Mouse (Mus musculus): Measurements from ENCODE around the gene Fam177a.
"Not testable (repeated sequence)": the region's sequence is repeated elsewhere in the genome, so short reads cannot be mapped to it uniquely, and the experiment has no call there.

Gene Fam177a

DNA sequence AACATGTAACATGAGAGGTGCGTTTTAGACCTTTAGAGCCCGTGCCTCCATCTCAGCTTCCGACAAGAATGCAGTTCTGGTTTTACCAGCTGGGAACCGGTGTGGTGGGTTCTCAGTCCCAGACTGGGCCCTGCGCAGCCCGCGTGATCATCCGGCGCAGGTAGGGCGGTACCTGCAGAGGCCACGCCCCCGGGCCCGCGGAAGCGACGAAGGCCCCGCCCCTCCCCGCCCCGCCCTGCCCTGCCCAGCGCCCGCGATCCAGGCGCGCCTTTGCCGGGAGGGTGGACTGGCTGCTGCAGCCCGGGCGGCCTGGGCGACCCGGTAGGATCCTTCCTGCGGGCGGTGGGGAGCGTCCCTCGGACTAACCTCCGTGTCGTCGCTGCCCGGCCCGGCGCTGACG, at the start of gene Fam177a:
Fam177a (plus strand) TSS at position 228 of the 400 bp plus-strand sequence.
- DNase-seq (ENCODE audit: low spot score in 2 of 2), result not testable (repeated sequence)

DNA sequence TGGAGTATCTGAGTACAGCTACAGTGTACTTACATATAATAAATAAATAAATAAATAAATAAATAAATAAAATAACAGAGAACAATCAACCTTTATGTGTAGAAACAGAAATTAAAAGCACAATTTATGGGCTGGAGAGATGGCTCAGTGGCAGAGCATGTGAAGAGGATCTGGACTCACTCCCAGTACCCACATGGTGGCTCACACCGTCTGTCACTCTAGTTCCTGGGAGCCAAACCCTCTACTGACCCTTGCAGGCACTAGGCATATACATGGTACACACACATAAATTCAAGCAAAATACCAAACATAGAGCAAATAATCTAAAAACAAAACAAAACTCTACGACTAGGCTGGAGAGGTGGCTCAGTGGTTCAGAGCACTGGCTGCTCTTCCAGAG, 49.0 kb upstream of the Fam177a start:
- no peak for DNase-seq (ENCODE audit: low spot score in 2 of 2)

DNA sequence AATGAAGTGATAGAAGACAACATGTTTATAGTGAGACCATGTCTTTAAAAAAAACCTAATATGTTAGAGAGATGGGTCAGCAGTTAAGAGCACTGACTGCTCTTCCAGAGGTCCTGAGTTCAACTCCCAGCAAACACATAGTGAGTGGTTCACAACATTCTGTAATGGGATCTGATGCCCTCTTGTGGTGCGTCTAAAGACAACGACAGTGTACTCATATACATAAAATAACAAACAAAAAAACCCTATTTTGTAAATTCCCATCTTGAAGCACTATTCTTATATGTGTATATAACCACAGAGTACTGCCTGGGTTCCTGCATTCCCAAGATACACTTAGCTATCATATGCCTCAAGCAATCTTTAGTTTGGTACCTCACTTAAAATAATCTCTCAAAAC, 45.6 kb upstream of the Fam177a start:
- not testable (repeated sequence) for DNase-seq (ENCODE audit: low spot score in 2 of 2)

DNA sequence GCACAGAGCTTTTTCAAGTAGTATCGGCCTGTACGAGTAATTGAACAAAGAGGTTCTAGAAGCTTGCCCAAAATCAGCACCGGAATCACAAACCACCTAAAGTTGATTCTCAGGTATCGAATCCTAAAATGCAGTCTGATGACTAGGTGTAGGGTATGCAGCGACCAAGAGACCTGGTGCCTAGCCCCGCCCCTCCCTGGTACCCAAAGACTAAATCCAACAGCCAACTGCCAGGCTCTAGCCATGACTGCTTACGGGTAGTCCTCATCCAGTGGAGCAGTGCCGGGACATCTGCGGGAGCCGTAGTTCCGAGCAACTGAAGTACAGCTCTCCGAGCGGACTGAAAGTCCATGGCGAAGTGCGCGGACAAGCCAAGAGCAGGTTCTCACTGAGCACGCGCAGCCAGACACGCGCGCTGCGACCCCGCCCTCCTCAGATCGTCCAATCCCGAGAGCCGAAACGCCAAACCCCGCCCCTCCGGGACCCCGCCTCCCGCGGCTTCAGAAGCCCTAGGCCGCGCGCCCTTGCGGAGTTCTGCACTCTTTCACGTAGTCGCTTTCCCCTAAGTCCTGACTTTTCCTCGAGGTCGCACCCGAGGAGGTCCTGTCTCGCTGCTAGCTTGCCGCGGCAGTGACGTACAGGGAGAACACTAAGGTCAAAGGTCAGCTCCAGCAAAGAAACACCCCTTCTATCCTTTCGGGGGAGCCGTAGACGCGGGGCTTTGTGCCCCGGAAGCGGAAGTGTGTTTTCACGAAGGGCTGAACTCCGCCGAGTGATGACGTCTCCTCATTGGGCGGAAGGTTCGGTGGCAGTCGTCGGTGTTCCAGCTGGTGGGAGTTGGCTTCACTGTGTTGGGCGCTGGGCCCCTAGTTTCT, 44.3 kb upstream of the Fam177a start, which contains the start of the genes 2700097O09Rik and Srp54a:
2700097O09Rik (minus strand) TSS at position 385 of the 875 bp plus-strand sequence.
Srp54a (plus strand) TSS at position 537 of the 875 bp plus-strand sequence.
- peak; percentile 83 to 94 for DNase-seq (ENCODE audit: low spot score in 2 of 2)

DNA sequence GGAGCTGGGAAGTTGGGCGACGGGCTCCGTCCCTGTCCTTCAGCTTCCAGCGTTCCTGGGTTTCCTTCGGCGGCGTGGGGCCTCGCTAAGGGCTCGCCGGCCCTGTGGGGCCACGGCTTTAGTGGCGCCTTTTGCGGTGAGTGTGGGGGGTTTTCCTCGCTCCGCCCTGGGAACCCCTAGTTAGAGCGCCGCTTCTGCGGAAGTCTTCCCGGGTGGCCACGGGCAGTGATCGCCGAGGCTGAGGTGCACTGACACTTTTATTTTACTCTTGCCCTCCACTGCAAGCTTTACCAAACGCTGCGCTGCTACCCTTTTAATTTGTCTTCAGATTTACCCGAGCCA, 43.7 kb upstream of the Fam177a start:
- DNase-seq (ENCODE audit: low spot score in 2 of 2), result not testable (repeated sequence)

DNA sequence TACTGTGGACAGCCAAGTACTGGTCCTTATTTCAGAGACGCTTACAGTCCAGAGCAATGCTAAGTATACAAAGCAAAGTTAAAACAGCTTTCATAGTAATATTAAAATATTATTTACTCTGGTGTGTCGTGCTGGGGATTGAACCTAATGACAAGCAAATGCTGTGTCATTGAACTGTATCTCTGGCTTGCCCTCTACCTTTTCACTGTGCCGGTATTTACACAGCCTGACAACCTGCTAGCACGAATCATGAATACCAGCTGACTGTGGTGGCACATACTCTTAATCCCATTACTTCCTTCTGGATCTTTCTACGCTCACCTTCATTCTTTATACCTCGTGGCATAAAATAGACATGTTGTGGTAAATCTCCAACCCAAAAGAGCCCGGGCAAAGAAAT, 32.1 kb upstream of the Fam177a start:
- DNase-seq (ENCODE audit: low spot score in 2 of 2), result not testable (repeated sequence)

DNA sequence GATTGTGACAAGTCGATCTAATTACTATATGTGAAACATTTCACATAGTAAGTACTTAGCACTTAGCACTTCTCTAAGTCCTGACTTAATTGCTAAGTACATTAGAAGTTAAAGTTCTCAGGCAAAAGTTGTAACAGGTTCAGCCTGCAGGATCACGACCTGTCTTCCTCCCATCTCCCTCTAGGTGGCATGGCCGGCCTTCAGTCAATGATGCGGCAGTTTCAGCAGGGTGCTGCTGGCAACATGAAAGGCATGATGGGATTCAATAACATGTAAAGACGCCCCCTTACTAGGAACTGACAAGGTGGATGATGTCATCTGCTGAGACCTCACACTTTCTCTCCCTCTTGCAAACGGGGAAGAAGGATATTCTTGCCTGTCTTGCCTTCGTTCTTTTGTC, 11.7 kb upstream of the Fam177a start:
- DNase-seq (ENCODE audit: low spot score in 2 of 2), result not testable (repeated sequence)

DNA sequence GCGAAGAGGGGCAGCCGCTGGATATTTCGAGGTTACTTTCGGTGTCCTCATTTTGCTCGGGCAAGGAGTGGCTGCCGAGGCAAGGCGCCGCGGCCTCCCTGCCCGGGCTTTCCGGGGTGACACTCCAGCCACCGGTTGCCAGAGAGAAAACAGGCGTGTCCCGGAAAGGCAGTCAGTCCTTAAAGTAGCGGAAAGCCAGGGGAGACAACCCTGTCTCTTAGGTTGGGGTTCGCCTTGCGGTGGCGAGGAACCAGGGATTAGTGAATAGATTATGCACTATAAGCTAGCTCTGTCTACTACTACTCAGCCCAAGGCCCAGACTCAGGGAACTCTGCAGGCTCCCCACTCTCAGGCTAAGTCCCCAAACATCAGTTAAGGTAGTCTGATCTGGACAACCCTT, 462 bp downstream of the Fam177a start:
- not testable (repeated sequence) for DNase-seq (ENCODE audit: low spot score in 2 of 2)

DNA sequence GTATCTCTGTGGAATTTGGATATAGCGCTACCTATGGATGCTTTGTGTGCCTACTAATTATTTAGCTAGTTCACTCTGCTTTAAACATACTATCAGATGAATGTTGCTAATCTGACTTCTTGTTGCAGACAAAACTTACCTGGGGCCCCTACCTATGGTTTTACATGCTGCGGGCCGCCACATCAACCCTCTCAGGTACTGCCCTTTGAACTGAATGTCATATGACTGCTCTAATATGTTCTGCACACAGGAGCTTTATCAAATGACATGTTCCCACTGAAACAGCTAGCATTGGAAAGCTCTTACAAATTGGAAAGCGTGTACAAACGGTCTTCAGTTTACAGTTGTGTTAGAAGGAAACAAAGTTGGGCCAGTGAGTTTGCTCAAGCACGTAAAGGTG, 11.3 kb downstream of the Fam177a start:
- not testable (repeated sequence) for DNase-seq (ENCODE audit: low spot score in 2 of 2)

DNA sequence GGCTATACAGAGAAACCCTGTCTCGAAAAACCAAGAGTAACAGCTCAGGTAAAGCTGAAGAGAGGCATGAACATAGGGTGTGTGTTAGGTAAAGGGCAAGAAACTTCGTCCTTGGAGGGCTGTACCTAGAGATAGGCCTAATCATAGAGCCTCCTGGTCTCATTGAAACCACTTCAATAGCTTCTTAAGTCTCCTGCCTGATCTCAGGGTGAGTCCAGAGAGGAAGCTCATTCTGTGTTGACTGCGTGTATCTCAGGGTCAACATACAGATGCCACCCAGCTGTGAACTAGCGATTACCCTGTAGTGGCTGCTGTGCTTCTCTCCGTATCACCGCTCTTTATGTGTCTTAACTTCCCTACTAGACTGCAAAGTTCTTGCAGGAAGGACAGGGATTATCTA, 13.6 kb downstream of the Fam177a start:
- DNase-seq (ENCODE audit: low spot score in 2 of 2), result not testable (repeated sequence)

DNA sequence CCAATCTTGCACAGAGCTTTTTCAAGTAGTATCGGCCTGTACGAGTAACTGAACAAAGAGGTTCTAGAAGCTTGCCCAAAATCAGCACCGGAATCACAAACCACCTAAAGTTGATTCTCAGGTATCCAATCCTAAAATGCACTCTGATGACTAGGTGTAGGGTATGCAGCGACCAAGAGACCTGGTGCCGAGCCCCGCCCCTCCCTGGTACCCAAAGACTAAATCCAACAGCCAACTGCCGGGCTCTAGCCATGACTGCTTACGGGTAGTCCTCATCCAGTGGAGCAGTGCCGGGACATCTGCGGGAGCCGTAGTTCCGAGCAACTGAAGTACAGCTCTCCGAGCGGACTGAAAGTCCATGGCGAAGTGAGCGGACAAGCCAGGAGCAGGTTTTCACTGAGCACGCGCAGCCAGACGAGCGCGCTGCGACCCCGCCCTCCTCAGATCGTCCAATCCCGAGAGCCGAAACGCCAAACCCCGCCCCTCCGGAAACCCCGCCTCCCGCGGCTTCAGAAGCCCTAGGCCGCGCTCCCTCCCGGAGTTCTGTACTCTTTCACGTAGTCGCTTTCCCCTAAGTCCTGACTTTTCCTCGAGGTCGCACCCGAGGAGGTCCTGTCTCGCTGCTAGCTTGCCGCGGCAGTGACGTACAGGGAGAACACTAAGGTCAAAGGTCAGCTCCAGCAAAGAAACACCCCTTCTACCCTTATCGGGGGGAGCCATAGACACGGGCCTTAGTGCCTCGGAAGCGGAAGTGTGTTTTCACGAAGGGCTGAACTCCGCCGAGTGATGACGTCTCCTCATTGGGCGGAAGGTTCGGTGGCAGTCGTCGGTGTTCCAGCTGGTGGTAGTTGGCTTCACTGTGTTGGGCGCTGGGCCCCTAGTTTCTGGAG, 30.5 kb downstream of the Fam177a start, which contains the start of gene Srp54b:
Srp54b (plus strand) TSS at position 546 of the 890 bp plus-strand sequence.
- DNase-seq (ENCODE audit: low spot score in 2 of 2), result not testable (repeated sequence)

DNA sequence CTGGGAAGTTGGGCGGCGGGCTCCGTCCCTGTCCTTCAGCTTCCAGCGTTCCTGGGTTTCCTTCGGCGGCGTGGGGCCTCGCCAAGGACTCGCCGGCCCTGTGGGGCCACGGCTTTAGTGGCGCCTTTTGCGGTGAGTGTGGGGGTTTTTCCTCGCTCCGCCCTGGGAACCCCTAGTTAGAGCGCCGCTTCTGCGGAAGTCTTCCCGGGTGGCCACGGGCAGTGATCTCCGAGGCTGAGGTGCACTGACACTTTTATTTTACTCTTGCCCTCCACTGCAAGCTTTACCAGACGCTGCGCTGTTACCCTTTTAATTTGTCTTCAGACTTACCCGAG, 31.1 kb downstream of the Fam177a start:
- DNase-seq (ENCODE audit: low spot score in 2 of 2), result not testable (repeated sequence)

DNA sequence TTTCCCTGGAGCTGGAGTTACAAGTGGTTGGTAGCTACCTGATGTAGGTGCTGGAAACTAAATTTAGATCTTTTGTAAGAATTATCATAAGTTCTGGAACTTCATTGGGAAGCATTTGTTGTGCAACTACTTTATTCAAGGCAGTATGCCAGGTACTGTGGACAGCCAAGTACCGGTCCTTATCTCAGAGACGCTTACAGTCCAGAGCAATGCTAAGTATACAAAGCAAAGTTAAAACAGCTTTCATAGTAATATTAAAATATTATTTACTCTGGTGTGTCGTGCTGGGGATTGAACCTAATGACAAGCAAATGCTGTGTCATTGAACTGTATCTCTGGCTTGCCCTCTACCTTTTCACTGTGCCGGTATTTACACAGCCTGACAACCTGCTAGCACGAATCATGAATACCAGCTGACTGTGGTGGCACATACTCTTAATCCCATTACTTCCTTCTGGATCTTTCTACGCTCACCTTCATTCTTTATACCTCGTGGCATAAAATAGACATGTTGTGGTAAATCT, 42.8 kb downstream of the Fam177a start:
- not testable (repeated sequence) for DNase-seq (ENCODE audit: low spot score in 2 of 2)

DNA sequence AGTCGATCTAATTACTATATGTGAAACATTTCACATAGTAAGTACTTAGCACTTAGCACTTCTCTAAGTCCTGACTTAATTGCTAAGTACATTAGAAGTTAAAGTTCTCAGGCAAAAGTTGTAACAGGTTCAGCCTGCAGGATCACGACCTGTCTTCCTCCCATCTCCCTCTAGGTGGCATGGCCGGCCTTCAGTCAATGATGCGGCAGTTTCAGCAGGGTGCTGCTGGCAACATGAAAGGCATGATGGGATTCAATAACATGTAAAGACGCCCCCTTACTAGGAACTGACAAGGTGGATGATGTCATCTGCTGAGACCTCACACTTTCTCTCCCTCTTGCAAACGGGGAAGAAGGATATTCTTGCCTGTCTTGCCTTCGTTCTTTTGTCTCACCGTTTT, 63.4 kb downstream of the Fam177a start:
- DNase-seq (ENCODE audit: low spot score in 2 of 2), result not testable (repeated sequence)

DNA sequence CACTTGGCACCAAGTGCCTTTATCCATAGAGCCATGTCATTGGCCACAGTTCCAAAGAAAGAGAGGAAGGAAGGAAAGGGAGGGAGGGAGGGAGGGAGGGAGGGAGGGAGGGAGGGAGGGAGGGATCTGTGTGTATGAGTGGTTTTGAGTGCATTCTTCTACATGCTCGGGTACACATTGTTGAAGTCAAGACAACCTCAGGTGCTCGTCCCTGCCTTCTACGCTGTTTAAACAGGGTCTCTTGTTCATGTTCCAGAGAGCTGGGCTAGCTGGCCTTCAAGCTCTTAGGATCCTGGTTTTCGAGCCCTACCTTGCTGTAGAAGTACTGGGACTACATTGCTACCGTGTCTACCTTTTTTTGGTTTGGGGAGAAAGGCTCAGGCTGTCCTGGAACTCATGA, 64.9 kb downstream of the Fam177a start:
- DNase-seq (ENCODE audit: low spot score in 2 of 2), result not testable (repeated sequence)
